Mouse (Mus musculus) lung, embryonic 16.5 days (tissue): ENCODE data around the gene Tomt. TPM values are rescaled to one million over a fixed set of nuclear protein-coding genes. Genes with fewer than 3 reads are reported as not detected.
A peak's percentile ranks its signal among the peaks of the same experiment; 100 is the strongest.
"Not testable (repeated sequence)": the region's sequence is repeated elsewhere in the genome, so short reads cannot be mapped to it uniquely, and the experiment has no call there.

Source experiments
- ATAC-seq: fragments of 200-750 bp; cut with Nextera tagmentation; 2 replicates; pipeline ENCODE4 v1.8.0; 2017; ENCODE audit warnings: low read depth, mild to moderate bottlenecking, moderate library complexity
- H3K27ac ChIP-seq: fragments of 300-500 bp; sonication (generic); 2 replicates; pipeline ENCODE4 v1.5.1; 2014; ENCODE audit warnings: mild to moderate bottlenecking, control low read depth, low read length
- H3K27me3 ChIP-seq: fragments of 300-500 bp; sonication (generic); 2 replicates; pipeline ENCODE4 v1.6.1; 2014; ENCODE audit warnings: low read depth, low read length, mixed read lengths; ENCODE audit not compliant: control insufficient read depth, insufficient read depth
- H3K36me3 ChIP-seq: fragments of 300-500 bp; sonication (generic); 2 replicates; pipeline ENCODE4 v1.6.1; 2014; ENCODE audit warnings: low read length; ENCODE audit not compliant: control insufficient read depth, insufficient read depth
- H3K4me1 ChIP-seq: fragments of 300-500 bp; sonication (generic); replicated peaks from 2 replicates; pipeline ENCODE4 v1.6.1; 2014; ENCODE audit warnings: low read length, mixed read lengths; ENCODE audit not compliant: control insufficient read depth, insufficient read depth
- H3K4me2 ChIP-seq: fragments of 300-500 bp; sonication (generic); 2 replicates; pipeline ENCODE4 v1.6.1; 2014; ENCODE audit warnings: low read depth, low read length, control low read depth
- H3K4me3 ChIP-seq: fragments of 300-500 bp; sonication (generic); 2 replicates; pipeline ENCODE4 v1.5.1; 2014; ENCODE audit warnings: mild to moderate bottlenecking, low read length, control low read depth
- H3K9ac ChIP-seq: fragments of 300-500 bp; sonication (generic); 2 replicates; pipeline ENCODE4 v1.6.1; 2014; ENCODE audit warnings: low read length, control low read depth
- H3K9me3 ChIP-seq: fragments of 300-500 bp; sonication (generic); 2 replicates; pipeline ENCODE4 v1.6.1; 2016; ENCODE audit warnings: low read length; ENCODE audit not compliant: control insufficient read depth
- WGBS: fragments of 180-500 bp; shearing (Covaris S2); extraction: QIAGEN DNeasy Blood & Tissue Kit; methylation state at CpG from one replicate; pipeline ENCODE4 v1.1.7; 2014; 5-methylcytosine and 5-hydroxymethylcytosine counted together
- polyA plus RNA-seq: library from polyadenylated mRNA; unstranded; fragments of >200 nt; fragmentation: Nextera tagmentation; extraction: Ambion mirVana; gene quantifications from 2 replicates; pipeline ENCODE4 v1.2.1, GENCODE M21; 2015

Gene Tomt
- polyA plus RNA-seq: 0.20 and 0.69 TPM in 2 replicates

DNA sequence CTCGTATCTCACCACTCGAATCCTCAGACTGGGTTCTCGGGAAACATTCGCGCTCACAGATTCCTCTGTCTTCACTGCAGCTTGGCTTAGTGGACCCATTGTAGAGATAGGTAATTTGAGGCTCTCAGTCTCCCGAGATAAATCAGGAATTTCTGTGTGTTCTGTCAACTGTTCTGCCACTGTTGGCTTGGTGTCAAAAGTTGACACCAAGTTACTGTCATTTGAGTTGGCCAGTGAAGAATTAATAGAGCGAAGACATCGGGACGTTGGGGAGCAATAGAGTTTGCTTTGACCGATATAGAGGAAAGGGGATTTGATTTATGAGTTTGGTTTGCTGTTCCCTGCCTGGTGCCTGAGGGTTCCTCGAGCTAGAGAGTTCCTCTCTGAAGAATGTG is at the start of gene Tomt:
Tomt (minus strand) TSS at position 73 of the 395 bp plus-strand sequence.
- no peak for ATAC-seq

DNA sequence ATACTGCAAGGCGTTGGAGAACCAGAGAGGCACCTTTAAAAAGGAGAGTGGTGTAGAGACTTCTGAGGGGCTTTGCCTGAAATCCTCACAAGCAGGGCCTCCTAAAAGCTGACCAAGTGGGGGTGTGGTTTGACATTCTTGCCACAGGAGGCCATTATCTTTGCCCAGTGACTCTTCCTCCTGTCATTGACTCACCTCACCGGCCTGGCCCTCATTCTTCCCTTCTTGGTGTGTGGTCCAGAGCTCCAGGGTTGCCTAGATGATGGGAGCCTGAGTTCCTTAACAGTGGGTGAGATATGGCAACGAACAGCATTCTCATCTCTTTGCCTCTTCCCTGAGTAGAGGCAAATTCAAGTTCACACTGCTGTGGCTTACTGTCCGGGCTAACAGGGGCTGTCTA is 49.7 kb upstream of the Tomt start:
- H3K36me3 ChIP-seq: no peaks in the 10 kb centered on the region
- WGBS: 74% methylated on average over 4 of the region's 4 CpGs
- ATAC-seq: no peak
- H3K4me3 ChIP-seq: no peak overlapping the region
- H3K9me3 ChIP-seq: no peaks in the 10 kb centered on the region
- no peak overlapping the region for H3K27ac ChIP-seq
- H3K9ac ChIP-seq: no peak overlapping the region
- no peak overlapping the region for H3K4me2 ChIP-seq
- H3K27me3 ChIP-seq: no peaks in the 10 kb centered on the region
- H3K4me1 ChIP-seq: no peaks in the 10 kb centered on the region

More for the DNA sequence above, at the start of gene Tomt:
- H3K9ac ChIP-seq: peak within 1 kb of the TSS; percentile 98
- H3K27ac ChIP-seq: peak within 1 kb of the TSS; percentile 98
- H3K4me3 ChIP-seq: peak within 1 kb of the TSS; percentile 89
- peaks cover 11% of the 10 kb centered on the region for H3K36me3 ChIP-seq
- 10% methylated on average over 11 of the region's 11 CpGs for WGBS
- H3K4me2 ChIP-seq: peak within 1 kb of the TSS; percentile 87
- peaks cover 18% of the 10 kb centered on the region for H3K4me1 ChIP-seq
- H3K27me3 ChIP-seq: no peaks in the 10 kb centered on the region
- H3K9me3 ChIP-seq: 0 out of 2 replicates have a peak, but pooled peaks cover 3% of the 10 kb centered on the region

DNA sequence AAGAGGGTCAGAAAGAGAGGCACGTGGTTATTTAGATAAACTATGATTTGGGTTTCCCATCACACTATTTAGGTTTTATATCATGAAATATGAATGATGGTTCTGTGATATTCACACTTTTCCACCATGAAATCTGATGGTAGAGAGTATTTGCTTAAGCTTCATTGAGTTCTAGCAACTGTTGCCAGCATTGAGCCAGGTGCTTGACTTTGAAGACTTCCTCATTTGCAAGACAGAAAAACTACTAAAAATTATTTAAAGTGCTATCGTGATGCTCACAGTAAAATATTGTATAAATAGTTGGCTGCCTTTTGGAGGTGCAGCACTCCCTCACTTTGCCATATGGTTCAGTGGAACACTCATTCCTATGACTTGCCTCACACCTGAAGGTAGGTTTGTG is 49.1 kb upstream of the Tomt start:
- Histone ChIP-seq H3K4me1 (no peaks in the 10 kb centered on the region), H3K9ac (no peak overlapping the region), H3K27ac (no peak overlapping the region), H3K4me2 (no peak overlapping the region), H3K27me3 (no peaks in the 10 kb centered on the region), H3K4me3 (no peak overlapping the region), H3K36me3 (no peaks in the 10 kb centered on the region), H3K9me3 (no peaks in the 10 kb centered on the region)
- no peak for ATAC-seq
- WGBS: 78% methylated on average over 2 of the region's 2 CpGs

DNA sequence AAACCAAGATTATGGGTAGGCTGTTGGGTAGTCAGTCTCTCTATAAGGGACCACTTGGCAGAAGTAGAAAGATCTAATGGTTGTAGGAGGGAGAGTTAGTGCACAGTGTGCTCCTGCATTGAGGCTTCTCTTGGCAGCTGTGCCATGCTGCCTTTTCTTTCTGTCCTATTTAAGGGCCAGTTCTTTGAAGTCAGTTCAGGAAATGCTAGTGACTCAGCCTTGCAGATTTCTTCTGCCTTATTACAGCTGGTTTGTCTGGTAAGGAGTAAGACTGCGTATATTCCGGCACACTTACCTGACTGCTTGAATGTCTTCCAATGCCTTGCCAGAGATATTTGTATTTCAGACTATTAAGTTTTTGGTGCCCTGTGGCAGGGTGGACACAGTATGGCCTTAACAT is 48.0 kb upstream of the Tomt start:
- no peaks in the 10 kb centered on the region for H3K27me3 ChIP-seq

DNA sequence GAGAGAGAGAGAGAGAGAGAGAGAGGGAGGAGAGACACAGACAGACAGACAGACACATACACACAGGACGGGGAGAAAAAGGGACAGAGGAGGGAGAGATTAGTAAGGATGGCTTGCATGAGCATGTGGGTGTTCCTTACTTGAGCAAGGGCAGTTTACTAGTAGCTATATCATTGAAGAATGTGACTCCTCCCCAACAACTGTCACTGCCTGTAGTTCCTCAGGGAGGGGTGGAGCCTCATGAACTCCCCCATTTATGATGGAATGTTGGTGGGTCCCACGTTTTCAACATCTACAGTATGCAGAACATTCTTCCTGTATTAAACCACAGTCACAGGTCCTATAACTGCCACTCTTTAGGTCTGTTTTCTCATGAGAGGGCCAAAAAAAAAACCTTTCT is 45.9 kb upstream of the Tomt start:
- H3K9me3 ChIP-seq: no peaks in the 10 kb centered on the region
- no peak overlapping the region for H3K4me3 ChIP-seq
- peak; percentile 28; the same call in 1 of the 2 replicates for ATAC-seq
- no peaks in the 10 kb centered on the region for H3K4me1 ChIP-seq
- H3K4me2 ChIP-seq: no peak overlapping the region
- H3K36me3 ChIP-seq: no peaks in the 10 kb centered on the region
- no peaks in the 10 kb centered on the region for H3K27me3 ChIP-seq
- H3K9ac ChIP-seq: no peak overlapping the region
- 43% methylated on average over 2 of the region's 2 CpGs for WGBS
- no peak overlapping the region for H3K27ac ChIP-seq

More for the DNA sequence above, 48.0 kb upstream of the Tomt start:
- Histone ChIP-seq H3K27ac (no peak overlapping the region), H3K9me3 (no peaks in the 10 kb centered on the region), H3K36me3 (no peaks in the 10 kb centered on the region), H3K4me2 (no peak overlapping the region), H3K9ac (no peak overlapping the region), H3K4me3 (no peak overlapping the region), H3K4me1 (no peaks in the 10 kb centered on the region)
- 92% methylated on average over 2 of the region's 2 CpGs for WGBS
- ATAC-seq: no peak

DNA sequence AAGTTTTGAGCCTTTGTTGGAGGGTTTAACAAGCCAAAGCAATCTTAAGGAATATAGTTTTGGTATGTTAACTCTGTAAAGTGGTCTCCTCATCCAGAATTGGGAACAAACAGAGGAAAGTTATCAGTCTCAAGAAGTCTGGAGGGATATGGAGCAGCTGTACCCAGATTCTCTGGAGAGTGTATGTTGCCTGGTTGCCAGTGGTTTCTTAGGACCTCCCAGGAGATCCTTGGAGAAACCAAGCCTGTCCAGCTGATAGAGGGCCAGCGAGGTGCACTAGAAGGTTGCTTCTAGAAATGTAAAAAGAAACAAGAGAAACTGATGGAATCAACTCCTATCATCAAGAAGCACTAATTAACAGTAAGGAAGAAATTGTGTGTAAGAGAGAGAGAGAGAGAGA is 45.5 kb upstream of the Tomt start:
- H3K9me3 ChIP-seq: no peaks in the 10 kb centered on the region
- H3K27ac ChIP-seq: no peak overlapping the region
- H3K9ac ChIP-seq: no peak overlapping the region
- no peak overlapping the region for H3K4me3 ChIP-seq
- no peaks in the 10 kb centered on the region for H3K36me3 ChIP-seq
- no peaks in the 10 kb centered on the region for H3K4me1 ChIP-seq
- H3K4me2 ChIP-seq: no peak overlapping the region
- 63% methylated on average over 1 of the region's 1 CpGs for WGBS
- no peaks in the 10 kb centered on the region for H3K27me3 ChIP-seq
- ATAC-seq: peak; percentile 59; the same call in 1 of the 2 replicates

DNA sequence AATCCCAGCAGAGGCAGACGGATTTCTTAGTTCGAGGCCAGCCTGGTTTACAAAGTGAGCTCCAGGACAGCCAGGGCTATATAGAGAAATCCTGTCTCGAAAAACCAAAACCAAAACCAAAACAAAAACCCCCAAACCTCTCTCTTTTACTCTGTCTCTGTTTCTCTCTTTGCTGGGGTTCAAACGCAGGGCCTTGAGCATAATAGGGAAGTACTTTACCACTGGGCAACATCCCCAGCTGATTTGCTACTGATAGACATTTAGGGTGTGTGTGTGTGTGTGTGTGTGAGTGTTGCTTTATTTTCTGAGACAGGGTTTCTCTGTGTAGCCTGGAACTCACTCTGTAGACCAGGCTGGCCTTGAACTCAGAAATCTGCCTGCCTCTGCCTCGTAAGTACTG is 42.8 kb upstream of the Tomt start:
- H3K4me2 ChIP-seq, H3K4me1 ChIP-seq, H3K9me3 ChIP-seq, H3K36me3 ChIP-seq, H3K27ac ChIP-seq, H3K4me3 ChIP-seq, ATAC-seq, H3K9ac ChIP-seq, H3K27me3 ChIP-seq: not testable (repeated sequence)
- 92% methylated on average over 5 of the region's 5 CpGs for WGBS

DNA sequence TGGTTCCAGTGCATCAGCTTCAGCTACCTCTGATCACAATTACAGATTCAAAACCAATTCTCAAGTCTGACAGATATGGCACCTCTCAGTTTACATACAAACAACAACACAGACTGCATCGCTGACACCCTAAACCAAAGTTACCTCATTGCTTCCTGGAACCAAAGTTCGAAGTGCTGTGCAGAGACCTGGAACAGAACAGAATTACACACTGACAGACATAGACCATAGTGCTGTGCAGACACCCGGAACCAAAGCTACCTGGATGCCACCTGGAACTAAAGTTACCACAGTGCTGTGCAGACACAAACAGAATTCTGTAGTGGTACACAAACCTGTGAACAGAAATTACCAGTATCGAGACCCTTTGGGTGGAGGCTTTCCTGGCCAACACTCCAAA is 33.6 kb upstream of the Tomt start:
- H3K4me1 ChIP-seq: peaks cover 7% of the 10 kb centered on the region
- H3K9me3 ChIP-seq: no peaks in the 10 kb centered on the region
- H3K36me3 ChIP-seq: no peaks in the 10 kb centered on the region
- no peak for ATAC-seq
- no peak overlapping the region for H3K4me3 ChIP-seq
- no peak overlapping the region for H3K9ac ChIP-seq
- no peak overlapping the region for H3K27ac ChIP-seq
- 88% methylated on average over 4 of the region's 4 CpGs for whole genome bisulfite sequencing
- H3K4me2 ChIP-seq: no peak overlapping the region
- no peaks in the 10 kb centered on the region for H3K27me3 ChIP-seq

DNA sequence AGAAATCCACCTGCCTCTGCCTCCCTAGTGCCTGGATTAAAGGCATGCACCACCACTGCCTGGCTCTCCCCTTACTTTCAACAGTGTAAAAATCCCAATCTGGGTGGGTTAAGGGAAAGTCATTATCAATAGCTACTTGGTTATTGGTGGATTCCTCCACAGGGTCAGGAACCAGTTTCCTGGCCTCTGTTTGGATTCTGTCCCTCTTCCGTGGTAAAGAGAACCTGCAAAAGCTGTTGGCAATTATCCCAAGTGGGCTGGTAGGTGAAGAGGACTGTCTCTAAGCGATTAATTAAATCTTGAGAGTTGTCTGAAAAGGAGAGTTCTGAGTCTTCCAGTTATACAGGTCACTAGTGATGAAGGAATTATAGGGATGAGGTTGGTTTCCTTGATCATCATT is 32.2 kb upstream of the Tomt start:
- Histone ChIP-seq H3K36me3 (no peaks in the 10 kb centered on the region), H3K4me3 (no peak overlapping the region), H3K4me1 (peaks cover 8% of the 10 kb centered on the region), H3K27ac (no peak overlapping the region), H3K27me3 (no peaks in the 10 kb centered on the region), H3K9me3 (no peaks in the 10 kb centered on the region), H3K4me2 (no peak overlapping the region), H3K9ac (no peak overlapping the region)
- WGBS: 67% methylated on average over 2 of the region's 2 CpGs
- ATAC-seq: no peak

DNA sequence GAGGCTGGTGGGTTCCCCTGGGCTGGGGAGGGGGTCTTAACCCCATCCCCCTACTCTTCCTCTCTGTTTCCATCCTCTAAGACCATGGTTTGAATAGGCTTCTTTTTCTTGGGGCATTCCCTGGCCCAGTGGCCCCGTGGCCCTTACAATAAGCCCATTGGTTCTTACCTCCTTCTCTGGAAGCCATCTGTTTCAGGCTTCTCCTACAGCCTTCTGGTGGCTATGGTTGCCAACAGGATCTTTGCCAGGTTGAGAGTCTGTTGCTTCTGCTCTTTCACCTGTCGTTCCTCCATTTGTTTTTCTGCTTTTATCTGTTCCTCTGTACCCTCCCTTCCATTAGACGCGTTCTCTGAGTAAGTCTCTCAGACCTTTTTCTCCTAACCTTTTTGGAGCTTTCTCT is 31.4 kb upstream of the Tomt start:
- H3K4me3 ChIP-seq: no peak overlapping the region
- H3K9ac ChIP-seq: no peak overlapping the region
- no peak for ATAC-seq
- peaks cover 11% of the 10 kb centered on the region for H3K4me1 ChIP-seq
- H3K9me3 ChIP-seq: no peaks in the 10 kb centered on the region
- H3K4me2 ChIP-seq: no peak overlapping the region
- H3K27ac ChIP-seq: no peak overlapping the region
- 98% methylated on average over 4 of the region's 4 CpGs for WGBS
- H3K27me3 ChIP-seq: no peaks in the 10 kb centered on the region
- H3K36me3 ChIP-seq: no peaks in the 10 kb centered on the region
